Mouse (Mus musculus) kidney, adult 2 months (tissue): ENCODE results near the gene Cdr2.

Experiments used
- CTCF ChIP-seq: fragments of 200-500 bp; conservative IDR thresholded peaks from 2 replicates; pipeline ENCODE4 v1.5.1; 2011; ENCODE audit warnings: low read depth, mild to moderate bottlenecking, control low read depth, low read length, moderate library complexity, mixed read lengths; ENCODE audit not compliant: insufficient read depth, insufficient read length
- POLR2A ChIP-seq: fragments of 200-500 bp; IDR thresholded peaks from one replicate; pipeline ENCODE4 v1.6.1; 2011; ENCODE audit warnings: low read depth, low read length, control low read depth

DNA sequence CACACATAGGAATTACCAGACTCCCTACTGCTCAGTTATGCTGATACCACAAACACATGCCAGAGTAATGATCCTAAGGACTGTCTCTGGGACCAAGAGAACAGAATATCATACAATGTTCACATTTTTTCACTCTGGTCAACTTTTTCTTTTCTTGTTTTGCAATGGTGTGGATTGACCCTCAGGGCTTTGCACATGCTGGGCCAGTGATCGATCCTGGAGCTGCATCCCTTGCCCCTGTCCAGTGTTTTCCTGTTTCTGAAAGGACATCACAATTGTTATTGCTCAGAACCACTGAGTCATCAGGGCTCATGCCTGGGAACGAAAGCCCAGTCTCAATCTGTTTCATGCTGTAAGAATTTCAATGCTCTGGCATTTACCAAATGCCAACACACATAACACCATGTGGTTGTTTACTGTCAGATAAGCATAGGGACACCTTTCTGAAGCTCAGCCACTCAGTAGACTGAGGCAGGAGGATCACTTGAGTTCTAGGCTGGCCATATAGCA lies 17.0 kb upstream of the Cdr2 start:
- TF ChIP-seq CTCF (no peak), POLR2A (no peak)
